Mouse (Mus musculus): ENCODE data around the gene Zfp335. TPM values are rescaled to one million over a fixed set of nuclear protein-coding genes. Genes with fewer than 3 reads are reported as not detected.

The Zfp335 gene
- total and polyA plus RNA-seq, 3 experiments = 8.0 to 14.3 (median 8.2) TPM

- intact Hi-C loops (cut with DNase I) = no loop called here
- DNase-seq = no peak
- WGBS = 85% methylated on average over 24 of the region's 24 CpGs
- Histone ChIP-seq H3K27ac (no peak overlapping the region), H3K79me2 (replicated peaks; ENCODE audit: control insufficient read depth, insufficient read depth, low read length) (no peaks in the 10 kb centered on the region), H3K4me1 (ENCODE audit: control insufficient read depth, insufficient read depth, low read length) (peaks cover 4% of the 10 kb centered on the region), H3K36me3 (ENCODE audit: control insufficient read depth, insufficient read depth, low read length) (peaks cover under 1% of the 10 kb centered on the region; the same call in 1 of the 2 replicates), H3K9ac (ENCODE audit: low read depth, low read length) (no peak overlapping the region), H3K27me3 (ENCODE audit: control insufficient read depth, insufficient read depth, low read length) (no peaks in the 10 kb centered on the region), H3K4me3 (no peak overlapping the region)
- TF ChIP-seq CTCF (IDR thresholded peaks at IDR 0.05) (no peak), EP300 (IDR thresholded peaks at IDR 0.05; ENCODE audit: insufficient read depth, low read depth, low read length) (no peak), POLR2A (IDR thresholded peaks at IDR 0.05; ENCODE audit: insufficient read depth, low read depth, low read length) (no peak)
Measured at GRCm38 (mm10) chr2:164890411-164891049, 21.0 kb downstream of the Zfp335 start.

DNA sequence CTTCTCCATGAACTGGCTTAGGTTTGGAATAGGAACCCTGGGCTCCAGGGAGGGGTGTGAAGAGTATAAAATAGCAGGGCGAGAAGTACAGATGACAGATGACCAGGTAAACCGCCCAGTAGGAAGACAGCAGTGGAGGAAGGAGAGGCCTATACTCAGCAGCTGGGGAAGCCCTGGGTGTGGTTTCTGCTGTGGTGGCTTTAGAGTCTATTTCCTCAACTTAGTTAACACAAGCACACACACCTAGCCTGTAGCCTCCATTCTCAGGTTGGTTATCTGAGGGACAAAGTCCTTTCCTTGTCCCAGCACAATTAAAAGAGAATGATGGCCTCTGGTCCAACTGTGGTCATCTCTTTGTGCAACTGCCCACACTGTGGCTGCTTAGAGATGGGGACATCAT is 21.6 kb downstream of the Zfp335 start:
- H3K27me3 ChIP-seq (ENCODE audit: control insufficient read depth, insufficient read depth, low read length) = no peaks in the 10 kb centered on the region

GRCm38 (mm10) chr2:164888996-164889395 is 22.6 kb downstream of the Zfp335 start:
- H3K27me3 ChIP-seq (ENCODE audit: control insufficient read depth, insufficient read depth, low read length) = no peaks in the 10 kb centered on the region
- peaks cover 4% of the 10 kb centered on the region for H3K4me1 ChIP-seq (ENCODE audit: control insufficient read depth, insufficient read depth, low read length)
- 64% methylated on average over 12 of the region's 12 CpGs for WGBS
- no peak overlapping the region for H3K9ac ChIP-seq (ENCODE audit: low read depth, low read length)
- H3K4me3 ChIP-seq = no peak overlapping the region
- no peak overlapping the region for H3K27ac ChIP-seq
- intact Hi-C loops (cut with DNase I) = no loop called here
- no peaks in the 10 kb centered on the region for H3K79me2 ChIP-seq (replicated peaks; ENCODE audit: control insufficient read depth, insufficient read depth, low read length)
- peaks cover 2% of the 10 kb centered on the region; the same call in 1 of the 2 replicates for H3K36me3 ChIP-seq (ENCODE audit: control insufficient read depth, insufficient read depth, low read length)
- TF ChIP-seq EP300 (IDR thresholded peaks at IDR 0.05; ENCODE audit: insufficient read depth, low read depth, low read length) (no peak), POLR2A (IDR thresholded peaks at IDR 0.05; ENCODE audit: insufficient read depth, low read depth, low read length) (no peak), CTCF (IDR thresholded peaks at IDR 0.05) (no peak)
- DNase-seq = no peak

More for the DNA sequence above, 21.6 kb downstream of the Zfp335 start:
- peaks cover 4% of the 10 kb centered on the region for H3K4me1 ChIP-seq (ENCODE audit: control insufficient read depth, insufficient read depth, low read length)
- no peaks in the 10 kb centered on the region for H3K79me2 ChIP-seq (replicated peaks; ENCODE audit: control insufficient read depth, insufficient read depth, low read length)
- H3K4me3 ChIP-seq = no peak overlapping the region
- intact Hi-C loops (cut with DNase I) = no loop called here
- no peak overlapping the region for H3K9ac ChIP-seq (ENCODE audit: low read depth, low read length)
- peaks cover 2% of the 10 kb centered on the region; the same call in 1 of the 2 replicates for H3K36me3 ChIP-seq (ENCODE audit: control insufficient read depth, insufficient read depth, low read length)
- no peak for DNase-seq
- WGBS = 90% methylated on average over 2 of the region's 2 CpGs
- TF ChIP-seq CTCF (IDR thresholded peaks at IDR 0.05) (no peak), POLR2A (IDR thresholded peaks at IDR 0.05; ENCODE audit: insufficient read depth, low read depth, low read length) (no peak), EP300 (IDR thresholded peaks at IDR 0.05; ENCODE audit: insufficient read depth, low read depth, low read length) (no peak)
- no peak overlapping the region for H3K27ac ChIP-seq

- DNase-seq = no peak
- H3K27me3 ChIP-seq (ENCODE audit: control insufficient read depth, insufficient read depth, low read length) = no peaks in the 10 kb centered on the region
- peaks cover 2% of the 10 kb centered on the region; the same call in 1 of the 2 replicates for H3K36me3 ChIP-seq (ENCODE audit: control insufficient read depth, insufficient read depth, low read length)
- intact Hi-C loops (cut with DNase I) = no loop called here
- H3K4me1 ChIP-seq (ENCODE audit: control insufficient read depth, insufficient read depth, low read length) = peaks cover 2% of the 10 kb centered on the region
- no peak overlapping the region for H3K4me3 ChIP-seq
- no peak for TF ChIP-seq CTCF (IDR thresholded peaks at IDR 0.05)
- no peak for TF ChIP-seq POLR2A (IDR thresholded peaks at IDR 0.05; ENCODE audit: insufficient read depth, low read depth, low read length)
- no peak for TF ChIP-seq EP300 (IDR thresholded peaks at IDR 0.05; ENCODE audit: insufficient read depth, low read depth, low read length)
- no peak overlapping the region for H3K9ac ChIP-seq (ENCODE audit: low read depth, low read length)
- H3K27ac ChIP-seq = no peak overlapping the region
- WGBS = 94% methylated on average over 10 of the region's 10 CpGs
- no peaks in the 10 kb centered on the region; the same call in 1 of the 2 replicates for H3K79me2 ChIP-seq (replicated peaks; ENCODE audit: control insufficient read depth, insufficient read depth, low read length)
Measured at GRCm38 (mm10) chr2:164886617-164887016, 24.9 kb downstream of the Zfp335 start.

GRCm38 (mm10) chr2:164885788-164886187 is 25.8 kb downstream of the Zfp335 start:
- intact Hi-C loops (cut with DNase I) = no loop called here
- H3K27me3 ChIP-seq (ENCODE audit: control insufficient read depth, insufficient read depth, low read length) = no peaks in the 10 kb centered on the region
- no peak overlapping the region for H3K9ac ChIP-seq (ENCODE audit: low read depth, low read length)
- DNase-seq = peak; percentile 74 to 86
- no peak overlapping the region for H3K27ac ChIP-seq
- no peaks in the 10 kb centered on the region; the same call in 1 of the 2 replicates for H3K79me2 ChIP-seq (replicated peaks; ENCODE audit: control insufficient read depth, insufficient read depth, low read length)
- WGBS = 22% methylated on average over 7 of the region's 7 CpGs
- H3K4me1 ChIP-seq (ENCODE audit: control insufficient read depth, insufficient read depth, low read length) = peaks cover 4% of the 10 kb centered on the region
- no peak overlapping the region for H3K4me3 ChIP-seq
- H3K36me3 ChIP-seq (ENCODE audit: control insufficient read depth, insufficient read depth, low read length) = peaks cover 2% of the 10 kb centered on the region; the same call in 1 of the 2 replicates
- no peak for TF ChIP-seq CTCF (IDR thresholded peaks at IDR 0.05)
- TF ChIP-seq POLR2A (IDR thresholded peaks at IDR 0.05; ENCODE audit: insufficient read depth, low read depth, low read length) = no peak
- TF ChIP-seq EP300 (IDR thresholded peaks at IDR 0.05; ENCODE audit: insufficient read depth, low read depth, low read length) = no peak

DNA sequence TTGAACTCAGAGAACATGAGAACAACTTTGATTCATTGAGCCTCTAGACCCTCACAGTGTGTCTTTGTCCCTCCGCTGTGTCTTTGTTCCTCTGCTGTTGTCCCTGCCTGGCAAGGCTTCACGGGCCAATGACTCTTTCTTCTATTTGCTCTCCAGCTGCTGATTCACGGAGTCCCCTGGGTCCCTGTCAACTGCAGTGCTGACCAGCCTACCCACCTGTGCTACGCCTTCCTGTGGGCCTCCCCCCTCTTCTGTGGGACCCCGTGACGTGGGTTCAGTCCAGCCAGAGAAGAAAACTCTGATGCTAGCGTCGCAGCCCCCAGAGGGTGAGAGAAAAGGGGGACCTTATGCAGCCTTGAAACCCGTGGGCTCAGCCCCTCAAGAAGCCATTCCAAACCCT is 28.9 kb downstream of the Zfp335 start:
- peaks cover 10% of the 10 kb centered on the region for H3K4me1 ChIP-seq (ENCODE audit: control insufficient read depth, insufficient read depth, low read length)
- H3K79me2 ChIP-seq (replicated peaks; ENCODE audit: control insufficient read depth, insufficient read depth, low read length) = peaks cover 2% of the 10 kb centered on the region
- DNase-seq = no peak
- TF ChIP-seq POLR2A (IDR thresholded peaks at IDR 0.05; ENCODE audit: insufficient read depth, low read depth, low read length) (no peak), EP300 (IDR thresholded peaks at IDR 0.05; ENCODE audit: insufficient read depth, low read depth, low read length) (no peak), CTCF (IDR thresholded peaks at IDR 0.05) (no peak)
- peaks cover 7% of the 10 kb centered on the region; the same call in 1 of the 2 replicates for H3K36me3 ChIP-seq (ENCODE audit: control insufficient read depth, insufficient read depth, low read length)
- intact Hi-C loops (cut with DNase I) = no loop called here
- no peak overlapping the region for H3K9ac ChIP-seq (ENCODE audit: low read depth, low read length)
- WGBS = 76% methylated on average over 9 of the region's 9 CpGs
- H3K27ac ChIP-seq = no peak overlapping the region
- H3K27me3 ChIP-seq (ENCODE audit: control insufficient read depth, insufficient read depth, low read length) = no peaks in the 10 kb centered on the region
- no peak overlapping the region for H3K4me3 ChIP-seq
